Mouse (Mus musculus) T-helper 2 cell (primary cell): Measurements from ENCODE around the gene Agpat3.

ENCODE experiments used
- in situ Hi-C: fragments of 300-600 bp; cut with MboI, MseI; formaldehyde crosslinking; loops from one replicate; pipeline ENCODE4 v1.15.1; 2025; ENCODE audit warnings: high pct_unique_total_duplicates

Gene Agpat3

DNA sequence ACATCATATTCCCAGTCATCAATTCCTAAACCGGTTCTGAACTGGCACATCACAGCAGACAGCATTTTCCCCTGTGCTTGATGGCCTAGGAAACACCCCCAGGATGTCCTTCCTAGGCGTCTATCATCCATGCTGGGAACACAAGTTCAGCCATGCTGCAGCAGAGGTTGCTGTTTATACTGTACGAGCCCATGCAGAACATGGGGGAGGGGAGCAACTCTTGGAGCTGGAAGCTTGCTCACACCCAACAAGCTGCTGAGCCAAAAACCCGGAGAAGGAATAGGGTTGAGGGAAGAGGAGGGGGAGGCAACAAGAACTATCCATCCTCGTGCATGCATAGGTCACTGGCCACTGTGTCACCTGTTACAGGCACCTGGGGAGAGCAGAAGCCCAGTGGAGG is 92.0 kb downstream of the Agpat3 start:
- in situ Hi-C loops: no loop called here

DNA sequence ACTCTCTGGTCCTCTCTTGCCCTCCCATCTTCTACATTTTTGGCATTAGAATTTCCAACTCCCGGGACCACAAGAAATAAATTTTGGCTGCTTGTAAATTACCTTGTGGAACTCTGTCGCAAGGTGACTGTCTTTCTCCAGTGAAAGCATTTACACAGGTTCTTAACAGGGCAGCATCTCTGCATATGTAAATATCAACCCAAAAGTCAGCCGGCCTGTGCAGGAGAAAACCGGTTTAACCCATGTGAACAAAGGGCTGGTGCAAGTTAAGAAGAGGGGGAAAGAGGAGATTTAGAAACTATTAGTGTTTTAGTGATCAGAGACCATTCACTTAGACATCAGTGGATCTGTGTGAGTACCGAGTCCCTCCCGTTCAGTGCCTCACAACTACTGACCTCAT is 92.6 kb downstream of the Agpat3 start:
- in situ Hi-C loops: no loop called here

DNA sequence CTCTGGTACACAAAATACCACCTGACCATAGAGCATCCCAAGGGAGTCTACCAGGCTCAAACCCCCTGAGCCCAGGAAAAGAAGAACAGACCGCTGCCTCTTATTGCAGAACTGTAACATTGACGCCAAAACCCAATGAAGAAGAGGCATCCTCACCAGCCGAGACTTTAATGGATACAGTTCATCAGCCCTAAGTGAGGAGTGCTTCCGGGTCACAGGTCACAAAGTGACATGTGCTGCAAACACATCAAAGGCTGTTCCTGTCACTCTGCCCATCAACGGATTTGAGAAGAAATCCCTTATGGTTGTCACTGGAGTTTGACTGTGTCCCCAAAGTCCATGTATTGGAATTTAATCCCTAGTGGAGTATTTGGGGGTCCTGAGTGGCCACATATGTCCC is 93.1 kb downstream of the Agpat3 start:
- in situ Hi-C loops: no loop called here

DNA sequence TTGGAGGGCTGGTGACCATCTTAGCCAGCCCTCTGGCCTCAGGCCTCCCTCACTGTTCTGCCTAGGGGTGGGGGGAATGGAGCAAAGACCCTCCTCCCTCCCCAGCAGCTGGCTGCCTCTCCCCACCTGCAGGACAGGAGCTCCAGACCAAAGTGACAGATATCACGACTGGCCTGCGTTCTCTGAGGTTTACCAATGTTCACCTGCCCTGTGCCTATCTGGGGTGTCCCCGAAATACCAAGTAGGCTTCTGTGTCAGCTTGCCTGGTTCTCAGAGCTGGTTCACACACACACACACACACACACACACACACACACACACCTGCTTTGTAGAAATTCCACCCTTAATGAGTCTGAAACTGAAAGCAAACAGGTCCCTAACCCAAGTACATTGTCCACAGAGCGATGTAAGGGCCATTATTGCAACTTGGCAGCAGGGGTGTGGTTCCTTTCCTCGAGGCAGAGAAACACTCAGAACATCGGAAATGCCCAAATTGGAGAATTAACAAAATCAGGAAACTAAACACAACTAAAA is 94.1 kb downstream of the Agpat3 start:
- in situ Hi-C loops: no loop called here

DNA sequence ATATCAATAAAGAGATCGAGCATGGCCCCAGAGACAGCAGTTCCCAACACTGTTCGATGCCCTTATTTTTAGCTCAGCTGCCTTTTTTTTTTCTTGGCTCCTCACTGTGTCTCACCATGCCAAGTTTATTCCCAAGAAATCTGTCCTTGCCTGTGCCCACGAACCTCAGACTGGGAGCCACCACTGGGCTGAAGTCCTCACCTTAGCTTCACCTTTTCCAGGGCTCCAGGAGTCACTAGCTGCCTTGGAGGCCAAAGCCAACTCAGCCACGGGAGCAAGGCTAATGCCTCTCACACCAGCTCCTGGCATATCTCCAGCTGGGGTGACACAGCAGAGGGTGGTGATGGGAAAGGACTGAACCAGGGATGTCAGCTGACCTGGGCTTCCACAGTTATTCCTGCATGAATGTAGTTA is 96.6 kb downstream of the Agpat3 start:
- in situ Hi-C loops: no loop called here

DNA sequence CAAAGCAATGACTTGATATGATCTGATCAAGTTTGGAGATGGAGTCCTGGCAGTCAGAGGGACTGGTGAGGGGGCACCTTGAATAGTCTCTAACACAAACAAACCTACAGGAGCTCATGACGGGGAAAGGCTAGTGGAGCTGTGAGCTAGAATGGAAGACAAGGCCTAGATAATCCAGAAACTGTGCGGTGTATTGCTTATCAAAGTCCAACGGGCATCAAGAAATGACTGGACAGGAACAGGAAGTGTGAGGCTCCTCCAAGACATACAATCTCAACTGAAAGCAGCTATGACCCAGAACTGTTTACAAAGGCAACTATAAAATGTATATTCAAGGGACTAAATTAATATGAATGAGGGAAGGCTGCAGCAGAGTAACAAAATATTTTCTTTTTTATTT is 105.1 kb downstream of the Agpat3 start:
- in situ Hi-C loops: no loop called here

DNA sequence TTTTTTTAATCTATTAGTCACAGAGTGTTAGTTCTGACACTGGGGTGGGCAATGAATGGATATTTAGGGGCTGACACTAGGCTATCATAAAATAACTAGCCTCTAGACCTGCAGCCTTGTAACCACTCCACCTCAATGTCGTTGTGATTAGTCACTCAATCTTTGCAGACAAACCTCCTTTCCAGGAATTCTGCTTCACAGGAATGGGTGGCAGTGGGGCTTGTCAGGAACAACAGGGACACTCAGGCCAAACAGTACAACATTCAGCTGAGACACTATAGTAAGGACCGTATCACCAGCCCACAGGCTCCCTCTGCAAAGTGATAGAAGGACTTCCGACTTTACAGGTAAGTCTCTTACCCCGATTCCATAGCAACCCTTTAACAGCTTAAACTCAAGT is 105.6 kb downstream of the Agpat3 start:
- in situ Hi-C loops: no loop called here

DNA sequence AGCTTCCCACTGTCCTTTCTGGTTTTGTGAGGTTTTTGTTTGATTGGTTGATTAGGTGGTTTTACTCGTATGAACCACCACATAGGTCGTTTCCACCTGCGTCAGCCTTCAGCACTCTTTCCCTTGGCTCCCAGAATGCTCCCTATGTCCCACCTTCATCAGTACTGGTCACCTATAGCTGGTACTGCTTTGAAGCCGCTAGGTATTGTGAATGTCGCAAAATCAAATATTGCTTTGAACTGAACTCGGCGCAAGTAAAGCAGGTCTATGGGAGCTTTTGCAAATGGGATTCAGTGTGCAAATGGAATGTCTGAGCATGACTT is 107.1 kb downstream of the Agpat3 start:
- in situ Hi-C loops: no loop called here

DNA sequence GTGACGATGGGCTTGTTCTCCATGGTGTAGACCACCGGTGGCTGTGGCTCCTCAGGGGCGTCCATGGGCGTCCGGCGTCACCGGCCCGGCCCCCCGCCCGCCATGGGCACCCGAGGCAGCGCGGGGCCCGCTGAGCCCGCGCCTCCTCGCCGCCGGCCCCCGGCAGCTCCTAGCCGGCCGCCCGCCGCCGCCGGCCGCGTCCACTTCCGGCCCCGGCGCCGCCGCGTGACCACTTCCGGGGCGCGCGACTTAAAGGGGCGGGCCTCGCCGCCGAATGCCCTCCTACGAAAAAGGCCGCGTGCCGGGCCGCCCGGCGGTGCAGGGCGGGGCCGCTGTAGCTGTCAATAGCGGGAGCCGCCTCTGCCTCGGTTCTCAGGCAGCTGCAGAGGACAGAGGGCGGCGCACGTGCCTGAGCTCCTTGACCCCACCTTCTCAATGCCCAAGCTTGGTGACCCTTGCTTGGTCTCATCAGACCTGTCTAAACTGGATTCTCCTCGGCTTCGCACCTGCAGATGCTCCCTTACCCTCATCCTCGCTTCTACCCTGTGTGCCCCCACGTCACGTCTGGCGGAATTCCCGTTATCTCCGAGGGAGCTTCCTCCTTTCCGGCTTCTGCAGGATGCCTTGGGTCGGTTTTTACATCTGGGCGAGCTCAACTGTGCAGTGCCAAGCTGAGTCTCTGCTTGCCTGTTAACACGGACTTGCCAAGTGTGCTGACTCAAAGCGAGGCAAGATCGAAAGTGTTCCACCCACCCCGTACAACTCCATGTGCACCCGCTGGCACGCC is 107.7 kb downstream of the Agpat3 start, which contains the start of gene Trappc10:
TSS of gene Trappc10 (minus strand) at position 204 of the 787 bp plus-strand sequence.
- in situ Hi-C loops: no loop called here

DNA sequence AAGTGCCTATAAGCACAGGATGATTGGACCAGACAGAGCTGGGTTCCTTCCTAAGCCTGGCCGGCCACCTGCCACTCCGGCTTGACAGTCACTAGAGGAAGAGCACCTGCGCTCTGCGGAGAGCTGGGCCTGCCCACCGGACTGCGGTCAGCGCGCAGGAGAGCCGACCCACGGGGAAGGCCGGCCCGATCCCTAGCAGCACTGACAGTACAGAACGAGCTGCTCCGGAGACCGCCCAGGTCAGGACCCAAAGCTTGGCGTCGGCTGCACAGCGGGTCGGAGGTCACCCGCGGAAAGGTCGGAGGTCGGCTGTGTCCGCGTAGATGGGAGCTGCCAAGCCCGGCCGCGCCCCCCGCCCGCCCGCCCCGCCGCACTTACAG is 108.2 kb downstream of the Agpat3 start:
- in situ Hi-C loops: no loop called here

DNA sequence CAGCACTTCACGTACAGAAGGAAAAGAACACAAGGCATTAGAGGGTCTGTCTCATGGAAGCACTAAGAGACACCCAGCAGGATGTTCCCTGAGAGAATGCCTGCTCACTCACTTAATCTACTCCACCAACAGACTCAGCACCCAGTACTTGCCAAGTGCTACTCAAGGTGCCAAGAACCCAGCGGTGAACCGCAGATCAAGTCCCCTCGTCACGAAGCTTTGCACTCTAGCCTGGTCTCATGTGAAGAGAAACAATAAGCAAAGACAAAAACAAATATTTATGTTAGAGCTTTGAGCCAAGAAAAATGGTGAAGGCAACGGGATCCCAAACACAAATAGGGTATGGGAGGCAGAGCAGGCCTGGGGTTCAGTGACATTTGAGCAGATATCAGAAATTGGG is 113.4 kb downstream of the Agpat3 start:
- in situ Hi-C loops: no loop called here

DNA sequence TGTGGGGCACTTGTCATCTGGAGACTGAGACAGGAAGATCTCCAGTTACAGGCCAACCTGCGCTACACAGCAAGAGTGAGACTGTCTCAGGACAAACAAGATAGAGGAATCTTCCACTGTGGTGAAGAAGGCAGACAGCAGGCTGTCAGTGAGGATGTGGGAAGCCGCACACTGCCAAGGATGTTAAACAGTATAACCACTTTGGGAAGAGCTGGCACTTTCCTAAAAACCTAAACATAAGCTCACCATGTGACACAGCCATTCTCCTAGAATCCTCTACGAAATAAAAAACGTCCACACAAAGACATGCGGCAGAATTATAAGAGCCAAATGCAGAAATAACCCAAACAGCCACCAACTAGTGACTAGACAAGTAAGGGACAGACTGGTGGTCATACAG is 114.0 kb downstream of the Agpat3 start:
- in situ Hi-C loops: no loop called here

DNA sequence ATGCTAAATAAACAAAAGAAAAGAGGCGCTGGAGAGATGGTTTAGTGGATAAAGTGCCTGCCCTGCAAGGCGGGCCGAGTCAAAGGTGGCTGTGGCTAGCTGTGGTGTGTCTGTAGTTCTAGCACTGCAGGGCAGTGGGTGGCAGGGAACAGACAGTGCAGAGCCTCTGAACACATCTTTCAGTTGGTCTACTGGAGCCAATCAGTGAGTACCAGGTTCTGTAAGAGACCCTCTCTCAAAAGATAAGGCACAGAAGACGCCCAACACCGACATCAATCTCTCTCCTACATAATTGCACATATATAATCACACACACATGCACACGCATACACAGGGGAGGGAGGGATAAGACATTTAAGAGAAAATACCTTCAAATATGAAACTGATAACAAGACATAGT is 114.5 kb downstream of the Agpat3 start:
- in situ Hi-C loops: no loop called here

DNA sequence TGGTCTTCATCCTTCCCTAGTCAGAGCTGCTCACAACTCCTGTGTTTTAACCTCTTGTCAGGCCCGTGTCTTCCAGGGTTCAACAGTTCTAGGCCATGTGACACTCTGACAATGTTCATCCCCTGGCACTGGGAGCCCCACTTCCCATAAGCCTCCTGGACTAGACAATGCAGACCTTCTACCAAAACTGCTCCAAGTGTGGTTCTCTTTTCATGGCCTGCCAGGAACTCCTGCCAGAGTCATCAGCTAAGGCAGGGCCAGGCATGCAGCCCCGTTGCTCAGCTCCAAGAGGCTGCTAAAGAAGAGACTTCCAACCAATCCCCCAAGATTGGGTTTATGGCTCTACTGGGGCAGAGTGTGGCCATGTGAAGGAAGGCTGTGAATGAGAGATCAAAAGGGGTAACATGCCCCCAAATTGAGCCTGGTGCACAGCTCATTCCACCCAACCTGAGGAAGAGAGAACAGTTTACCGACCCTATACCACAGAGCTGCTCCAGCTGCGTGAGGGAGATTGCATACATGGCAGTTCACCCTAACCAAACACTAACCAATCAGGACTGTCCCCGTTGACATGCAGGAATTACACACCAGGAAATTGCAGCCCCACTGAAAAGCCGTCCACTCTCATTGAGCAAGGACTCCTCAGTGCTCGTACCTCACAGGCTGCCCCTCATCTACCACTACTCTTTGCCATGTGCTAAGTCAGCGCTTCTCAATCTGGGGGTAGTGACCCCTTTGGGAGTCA is 115.2 kb downstream of the Agpat3 start:
- in situ Hi-C loops: no loop called here

DNA sequence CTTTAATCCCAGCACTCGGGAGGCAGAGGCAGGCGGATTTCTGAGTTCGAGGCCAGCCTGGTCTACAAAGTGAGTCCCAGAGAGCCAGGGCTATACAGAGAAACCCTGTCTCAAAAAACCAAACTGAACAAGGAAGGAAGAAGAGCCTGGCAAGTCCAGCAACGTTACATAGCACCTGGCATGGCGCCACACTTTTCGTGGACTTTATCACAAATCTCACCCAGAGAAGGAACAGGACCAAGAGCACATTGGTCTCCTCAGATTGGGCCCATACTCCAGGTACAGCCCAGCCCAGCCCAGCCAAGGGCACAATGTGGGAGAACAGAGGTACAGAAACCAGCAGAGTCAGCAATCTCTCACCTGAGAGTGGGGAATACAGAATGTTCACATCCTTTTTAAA is 118.5 kb downstream of the Agpat3 start:
- in situ Hi-C loops: loop anchor here (5.0 kb wide), 1 partner anchor 56 kb away; no protein-coding TSS in a partner anchor

DNA sequence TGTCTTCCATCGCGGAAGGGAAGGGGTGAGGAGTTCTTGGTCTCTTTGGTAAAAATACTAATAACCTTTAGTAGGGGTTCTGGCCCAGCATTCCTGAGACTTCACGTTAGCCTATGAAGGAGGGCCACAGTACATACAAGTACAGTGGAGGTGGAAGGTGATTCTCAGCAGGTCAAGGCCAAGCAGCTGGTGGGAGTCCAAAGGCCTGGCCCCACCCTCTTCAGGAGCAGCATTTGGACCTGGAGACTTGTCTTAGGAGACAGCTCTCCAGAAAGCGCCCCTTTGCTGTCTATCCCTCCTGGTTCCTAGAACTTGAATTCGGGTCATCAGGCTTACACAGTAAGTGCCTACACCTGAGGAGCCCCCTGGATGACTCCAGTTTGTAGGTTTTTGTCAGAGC is 119.1 kb downstream of the Agpat3 start:
- in situ Hi-C loops: loop anchor here (5.0 kb wide), 1 partner anchor 56 kb away; no protein-coding TSS in a partner anchor

DNA sequence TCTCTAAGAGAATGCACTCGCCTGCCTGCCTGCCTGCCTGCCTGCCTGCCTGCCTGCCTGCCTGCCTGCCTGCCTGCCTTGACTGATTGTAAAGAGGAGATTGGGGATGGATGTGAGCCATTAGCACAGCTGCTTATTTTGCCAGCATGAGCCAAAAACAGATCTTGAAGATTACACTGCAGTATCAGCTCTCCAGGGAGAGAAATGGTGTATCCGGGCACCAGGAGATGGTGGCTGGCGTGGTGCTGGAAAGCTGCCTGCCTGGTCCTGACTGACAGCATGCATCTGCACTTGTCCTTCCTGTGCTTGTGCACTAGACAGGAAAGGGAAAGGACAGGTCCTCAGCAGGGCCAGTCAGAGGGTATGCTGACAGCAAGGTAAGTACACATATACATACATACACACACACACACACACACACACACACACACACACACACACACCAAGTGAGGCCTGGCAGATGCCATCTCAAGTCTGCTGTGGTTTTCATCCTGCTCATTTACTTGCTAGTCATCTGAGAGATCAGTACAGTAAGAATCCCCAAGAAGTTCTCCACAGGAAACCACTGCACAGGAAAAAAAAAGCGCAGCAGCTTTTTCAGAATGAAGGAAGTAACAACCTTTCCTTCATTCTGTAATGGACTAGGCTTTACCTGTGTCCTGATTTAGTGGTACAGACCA is 119.8 kb downstream of the Agpat3 start:
- in situ Hi-C loops: loop anchor here (5.0 kb wide), 1 partner anchor 55 kb away; no protein-coding TSS in a partner anchor

DNA sequence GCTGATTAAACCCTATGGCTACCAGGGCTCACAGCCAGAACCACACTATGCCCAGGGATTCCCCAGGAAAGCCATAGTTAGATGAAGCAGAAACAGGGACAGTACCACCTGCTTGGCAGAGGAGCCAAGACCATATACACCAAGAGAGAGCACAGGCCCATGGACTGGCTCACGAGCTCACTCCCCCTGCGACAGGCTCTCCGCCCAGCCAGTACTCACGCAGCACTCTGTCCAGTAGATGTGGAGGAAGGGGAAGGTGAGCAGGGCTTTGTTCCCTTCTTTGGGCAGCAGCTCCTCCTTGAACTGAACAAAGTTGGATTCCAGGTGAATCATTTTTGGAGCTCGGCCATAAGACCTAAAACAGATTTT is 123.7 kb downstream of the Agpat3 start:
- in situ Hi-C loops: no loop called here

DNA sequence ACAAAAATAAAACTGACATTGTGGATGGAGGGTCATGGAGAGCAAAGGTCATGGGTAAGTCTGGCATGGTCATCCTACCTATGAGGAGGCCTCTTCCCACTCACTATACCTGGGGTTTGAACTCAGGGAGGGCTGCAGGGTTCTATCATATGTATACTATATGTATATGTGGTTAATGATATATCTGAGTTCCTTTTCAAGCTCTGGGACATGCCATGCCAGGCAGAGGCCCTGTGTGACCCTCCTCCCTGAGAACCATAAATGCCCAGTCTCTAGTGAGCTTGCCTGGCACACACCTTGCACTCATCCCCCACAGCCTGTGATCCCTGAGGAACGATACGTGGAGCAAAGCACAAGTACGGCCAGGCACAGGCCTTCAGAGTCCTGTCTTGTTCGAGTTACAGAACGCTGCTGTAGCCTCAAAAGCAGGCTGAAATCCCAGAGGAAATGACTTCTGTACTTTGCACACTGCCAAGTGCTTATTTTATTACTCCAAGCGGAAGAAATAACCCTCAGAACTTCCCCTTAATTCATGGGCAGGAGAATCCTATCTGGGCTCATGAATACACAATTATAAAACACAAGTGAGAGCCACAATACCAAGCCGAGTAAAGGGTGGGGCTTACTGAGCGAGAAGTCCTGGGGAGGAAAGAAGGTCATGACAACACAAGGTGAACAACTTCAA is 124.3 kb downstream of the Agpat3 start:
- in situ Hi-C loops: no loop called here

DNA sequence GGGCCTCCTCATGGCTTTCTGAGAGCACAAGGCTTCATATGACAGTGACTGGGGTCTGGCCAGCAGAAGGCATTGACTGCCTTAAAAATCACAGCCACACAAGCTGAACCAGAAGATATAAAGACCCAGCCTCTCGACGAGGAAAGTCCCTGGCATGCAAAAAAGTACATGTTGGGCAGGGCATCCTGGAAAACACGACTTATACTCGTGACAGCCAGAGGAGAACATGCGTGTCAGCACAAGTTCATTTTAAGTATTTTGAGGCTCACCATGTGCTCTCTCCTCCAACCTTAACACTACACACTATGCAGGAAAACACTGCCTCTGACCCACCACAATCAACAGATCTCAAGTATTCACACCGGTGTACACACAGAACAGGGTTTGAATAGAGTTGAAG is 128.2 kb downstream of the Agpat3 start:
- in situ Hi-C loops: no loop called here

DNA sequence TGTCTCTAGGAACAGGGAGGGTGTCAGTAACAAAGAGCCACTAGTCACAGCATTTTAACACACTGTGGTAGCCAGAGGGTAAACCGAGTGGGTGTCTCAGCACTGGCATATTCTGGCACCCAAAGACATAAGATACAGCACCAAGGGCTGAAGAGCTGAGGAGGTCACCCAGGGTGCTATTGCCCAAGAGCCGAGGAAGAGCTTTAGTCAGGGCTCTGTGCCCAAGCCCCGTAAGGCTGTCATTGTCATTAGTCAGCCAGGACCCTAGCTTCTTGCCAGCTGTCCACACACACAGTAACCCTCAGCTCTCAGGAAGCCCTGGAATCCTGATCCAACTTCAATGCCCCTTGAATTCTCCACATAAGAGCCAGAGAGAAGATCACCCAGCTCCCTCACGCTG is 129.4 kb downstream of the Agpat3 start:
- in situ Hi-C loops: no loop called here

DNA sequence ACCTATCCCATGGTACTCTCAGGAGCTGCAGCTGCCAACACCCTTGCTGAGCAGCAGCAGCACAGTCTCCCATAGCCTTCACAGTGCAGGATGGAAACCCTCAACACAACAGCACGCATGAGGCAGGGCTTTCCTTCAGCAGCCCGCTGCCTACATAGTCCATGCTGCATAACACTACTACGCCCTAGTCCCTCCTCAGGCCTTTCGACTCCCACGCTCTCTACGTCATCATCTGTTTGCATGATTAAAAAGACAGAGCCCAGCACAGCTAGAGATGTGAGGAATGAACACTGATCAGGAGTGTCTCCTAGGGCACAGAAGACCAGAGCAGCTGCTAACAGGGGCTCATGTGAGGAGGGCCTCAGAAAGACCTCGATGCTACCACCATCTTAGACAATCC is 131.0 kb downstream of the Agpat3 start:
- in situ Hi-C loops: no loop called here
